Mouse (Mus musculus) v-Abl transformed pro-B cells (cell line): ENCODE measurements at regions not wholly inside any gene's neighbourhood (a gene's known extent, or its start where the extent isn't known, plus 50 kb on each side); places are given as distances from the start of the nearest gene placed in this dataset.

Source experiments
- in situ Hi-C, 2 experiments: fragments of 400-800 bp; cut with MboI; formaldehyde crosslinking; loops; one replicate each; pipeline ENCODE4 v1.15.1; 2025; ENCODE audit not compliant: unreplicated experiment in 2 of 2

DNA sequence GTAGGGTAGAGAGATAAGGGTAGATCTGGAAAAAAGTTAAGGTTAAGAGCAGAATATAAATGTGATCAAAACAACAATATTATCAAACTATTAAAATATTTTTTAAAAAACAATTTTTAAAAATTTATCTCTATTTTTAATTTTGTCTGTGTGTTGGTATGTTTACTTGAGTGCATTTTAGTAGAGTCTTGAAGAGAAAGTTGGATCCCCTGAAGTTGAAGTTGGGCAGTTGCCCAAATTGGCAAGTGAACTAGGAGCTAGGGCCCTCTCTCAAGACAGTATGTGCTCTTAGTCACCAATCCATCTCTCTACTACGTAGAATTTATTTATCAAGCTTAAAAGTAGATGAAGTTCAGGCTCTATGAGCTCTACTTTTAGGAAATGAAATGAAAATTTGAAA, 59.9 kb downstream of the Adamts1 start:
- in situ Hi-C loops: no loop called here

DNA sequence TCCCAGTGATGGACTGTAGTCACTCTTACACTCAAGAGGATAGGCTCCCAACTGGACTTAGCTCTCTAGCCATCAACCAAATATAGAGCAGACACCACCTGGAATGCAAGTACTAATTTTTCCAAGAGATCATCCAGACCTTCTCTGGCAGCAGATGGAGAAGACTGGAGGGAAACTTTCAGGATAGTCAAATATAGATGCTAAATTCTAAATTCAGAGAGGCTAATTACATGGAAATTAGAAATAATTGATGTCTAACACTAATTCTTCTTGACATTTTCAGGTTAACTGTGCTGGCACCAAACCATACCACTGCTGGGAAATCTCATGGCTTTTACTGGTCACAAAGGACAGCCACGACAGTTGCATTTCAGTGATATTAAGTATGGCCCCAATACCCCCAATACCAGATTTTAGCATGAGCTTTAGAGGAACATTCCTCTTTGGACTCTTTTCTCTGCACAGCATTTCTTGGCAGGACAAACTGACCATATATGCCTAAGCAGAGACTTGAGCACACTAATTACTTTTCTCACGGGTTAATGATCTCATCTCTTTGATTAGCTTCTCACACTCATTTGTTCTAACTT, 64.2 kb downstream of the Adamts1 start:
- in situ Hi-C loops: no loop called here

DNA sequence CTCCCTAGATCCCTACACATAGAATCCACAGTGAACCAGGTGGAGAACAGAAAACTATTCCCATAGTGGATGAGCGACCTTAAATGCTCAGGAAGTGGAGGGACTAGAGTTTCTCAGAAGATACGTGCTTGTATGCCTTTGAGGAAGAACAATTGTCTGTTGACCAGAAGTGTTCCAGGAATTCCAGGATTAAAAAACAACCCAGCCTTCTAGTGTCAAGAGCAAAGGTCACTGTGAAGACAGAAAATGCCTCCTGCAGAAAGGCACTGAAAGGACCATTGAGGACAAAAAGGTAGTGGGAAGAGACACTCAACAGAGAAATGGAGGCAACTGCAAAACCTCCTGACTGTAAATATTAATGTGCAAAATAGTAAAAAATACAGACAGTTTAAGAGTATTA, 74.9 kb downstream of the Adamts1 start:
- in situ Hi-C loops: no loop called here

DNA sequence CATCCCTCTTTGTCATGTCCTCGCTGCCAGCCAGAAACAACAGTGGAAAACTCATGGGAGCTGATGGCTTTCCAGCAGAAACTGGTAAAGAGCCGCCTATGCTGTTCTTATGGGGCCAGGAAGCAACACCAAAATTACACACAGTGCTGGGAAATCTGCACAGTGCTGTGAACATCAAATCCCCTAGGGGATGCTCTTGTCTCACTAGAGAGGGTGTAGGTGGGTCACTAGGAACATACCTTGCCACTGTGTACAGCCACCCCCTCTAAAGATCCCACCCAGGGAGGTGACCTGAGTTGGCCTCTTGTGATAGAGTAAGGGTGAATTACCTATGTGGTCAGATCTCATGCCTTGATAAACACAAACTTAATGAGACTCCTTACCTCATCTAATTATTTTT, 80.9 kb downstream of the Adamts1 start:
- in situ Hi-C loops: no loop called here

DNA sequence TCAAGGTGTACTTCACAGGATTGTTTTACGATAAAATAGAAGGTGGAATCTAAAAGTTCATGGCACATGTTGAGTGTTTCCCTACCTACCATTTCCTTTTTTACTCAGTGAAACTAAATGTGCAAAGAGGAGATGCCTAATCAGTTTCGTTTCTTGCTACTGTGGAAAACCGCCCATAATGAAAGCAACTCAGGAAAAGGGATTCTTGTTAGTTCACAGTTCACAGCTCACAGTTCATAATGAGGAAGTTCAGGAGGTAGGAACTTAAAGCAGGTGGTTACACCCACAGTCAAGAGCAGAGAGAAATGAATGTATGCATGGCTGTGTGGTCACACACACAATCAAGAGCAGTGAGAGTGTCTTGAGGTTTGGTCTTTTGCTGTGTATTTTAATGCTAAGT, 90.6 kb downstream of the Adamts1 start:
- in situ Hi-C loops: no loop called here

DNA sequence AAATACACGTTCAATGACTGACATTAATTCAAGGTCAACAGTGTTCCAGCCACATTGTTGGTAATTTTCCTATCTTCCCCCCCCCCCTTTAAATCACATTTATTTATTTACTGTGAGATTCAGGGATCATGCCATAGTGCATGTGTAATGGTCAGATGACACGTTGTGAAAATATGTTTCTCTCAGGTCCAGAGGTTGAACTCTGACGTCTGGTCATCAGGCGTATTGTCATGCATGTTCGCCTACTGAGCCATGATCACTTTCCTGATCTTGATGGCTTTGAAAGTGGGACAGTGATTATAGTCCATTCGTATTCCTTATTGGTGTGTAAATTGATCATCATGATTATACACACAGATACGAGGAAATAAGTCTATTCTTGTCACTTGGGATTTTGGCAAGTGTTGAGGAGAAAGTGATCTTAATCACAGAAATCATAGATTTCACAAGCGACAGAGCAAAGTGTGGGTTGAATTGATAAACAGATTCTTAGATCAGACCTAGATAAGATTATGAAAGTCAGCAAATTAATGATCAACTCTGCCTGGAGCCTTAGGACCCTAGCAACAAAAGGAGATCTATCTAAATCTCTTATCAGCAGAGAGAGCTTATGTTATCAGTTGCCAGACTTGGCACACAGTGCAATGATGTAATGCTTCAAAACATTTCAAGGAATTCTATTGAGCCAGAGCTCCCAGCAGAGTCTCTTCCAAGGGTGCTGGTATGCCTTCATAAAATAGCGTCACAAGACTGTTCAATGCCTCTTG, 98.5 kb downstream of the Adamts1 start:
- in situ Hi-C loops: no loop called here

DNA sequence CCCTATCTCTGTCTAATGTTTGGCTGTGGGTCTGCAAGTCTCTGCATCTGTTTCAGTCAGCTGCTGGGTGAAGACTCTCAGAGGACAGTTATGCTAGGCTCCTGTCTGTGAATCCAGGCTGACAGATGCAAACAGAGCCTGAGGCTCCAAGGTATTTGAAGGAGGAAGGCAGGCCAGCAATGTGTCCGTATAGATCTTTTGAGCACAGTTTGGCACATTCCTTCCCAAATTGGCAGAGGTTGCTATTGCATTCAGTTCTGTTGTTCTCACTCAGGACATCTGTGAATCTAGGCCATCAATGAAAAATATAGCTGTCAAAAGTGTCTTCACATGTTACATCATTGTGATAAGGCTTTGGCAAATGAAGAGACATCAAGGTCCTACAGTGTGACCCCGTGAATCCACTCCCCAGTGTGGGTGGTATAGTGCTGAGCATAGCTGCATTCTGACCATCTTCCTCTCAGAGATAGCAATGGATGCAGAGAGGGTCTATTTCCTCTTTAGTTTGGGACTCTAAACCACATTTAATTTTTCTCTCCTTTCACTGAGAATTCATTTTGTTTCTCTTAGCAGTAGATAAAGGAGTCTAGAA, 99.9 kb downstream of the Adamts1 start:
- in situ Hi-C loops: no loop called here

DNA sequence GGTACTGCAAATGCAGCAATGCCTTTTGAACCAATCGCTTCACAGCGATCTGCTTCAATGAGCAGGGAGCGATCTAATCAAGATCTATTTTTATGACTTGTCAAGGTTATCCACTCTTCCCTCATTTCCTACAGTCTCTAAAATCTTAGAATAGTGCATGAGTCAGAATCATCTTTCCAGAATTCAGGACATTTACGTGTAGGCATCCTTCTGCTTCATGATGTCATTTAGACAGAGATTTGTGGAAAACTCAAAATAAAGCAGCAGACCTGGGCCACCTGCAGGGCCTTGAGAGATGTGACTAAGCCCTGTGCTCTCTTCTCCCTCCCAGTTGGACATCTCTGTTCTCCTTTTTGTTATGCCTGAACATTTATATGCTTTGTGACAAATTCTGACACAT, 103.6 kb downstream of the Adamts1 start:
- in situ Hi-C loops: no loop called here

DNA sequence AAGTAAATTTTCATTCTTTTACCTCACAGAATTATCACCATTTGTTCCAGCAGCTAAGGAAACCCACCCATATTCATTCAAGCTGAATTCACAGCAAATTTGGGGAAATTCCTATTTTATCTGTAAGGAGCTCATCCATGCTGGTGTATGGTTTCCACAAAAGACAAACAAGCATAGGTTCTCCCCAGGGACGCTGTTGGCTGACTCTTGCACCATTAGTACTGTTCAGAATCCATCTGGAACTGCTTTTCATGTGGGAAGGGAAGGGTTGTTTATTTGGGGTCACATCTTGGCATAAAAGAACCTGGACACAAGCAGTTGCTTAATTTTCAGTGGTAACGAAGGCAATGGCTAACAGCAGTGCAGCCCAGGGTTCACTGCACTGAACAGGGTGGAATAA, 120.2 kb downstream of the Adamts1 start:
- in situ Hi-C loops: loop anchor here in 1 of 2 experiments (5.0 kb wide), 1 partner anchor 1155 kb away; no protein-coding TSS in a partner anchor

DNA sequence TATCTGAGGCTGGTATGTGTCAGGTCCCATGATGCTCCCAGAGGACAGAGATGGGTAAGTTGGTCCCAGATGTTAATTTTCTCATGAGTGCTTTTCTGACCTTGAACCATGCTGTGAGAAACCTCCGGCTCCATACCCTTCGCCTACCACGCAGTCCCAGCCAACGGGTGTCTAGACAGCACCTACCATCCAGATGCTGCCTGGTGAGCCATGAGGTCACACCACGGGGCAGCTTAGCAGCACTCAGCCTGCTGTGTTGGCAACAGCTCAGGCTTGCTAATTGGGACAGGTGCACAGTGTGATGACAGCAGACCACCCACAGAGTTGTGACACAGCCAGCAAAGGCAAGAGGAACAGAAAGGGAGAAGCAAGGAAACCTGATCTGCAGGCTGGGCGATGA, 122.6 kb downstream of the Adamts1 start:
- in situ Hi-C loops: loop anchor here in 1 of 2 experiments (5.0 kb wide), 1 partner anchor 1153 kb away; no protein-coding TSS in a partner anchor

DNA sequence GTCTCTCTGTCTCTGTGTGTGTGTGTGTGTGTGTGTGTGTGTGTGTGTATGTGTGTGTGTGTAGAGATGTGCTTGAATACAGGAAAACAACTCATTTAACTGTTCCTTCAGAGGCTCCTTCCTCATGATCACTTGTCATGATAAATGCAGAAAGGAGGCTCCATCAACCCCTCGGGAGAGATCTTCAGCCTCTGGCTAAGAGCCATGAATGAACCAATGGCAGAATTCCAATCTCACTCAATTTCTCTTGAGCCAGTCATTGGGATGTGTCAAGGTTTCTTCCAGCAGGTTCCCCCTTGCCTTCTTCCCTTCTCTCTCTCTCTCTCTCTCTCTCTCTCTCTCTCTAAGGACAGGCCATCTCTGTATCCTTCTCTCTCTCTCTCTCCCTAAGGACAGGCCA, 124.1 kb downstream of the Adamts1 start:
- in situ Hi-C loops: loop anchor here (5.0 to 10.0 kb wide), 2 partner anchors 944 to 1151 kb away; partner anchors contain the start of gene Mrpl39 (in 1 of the 2)

DNA sequence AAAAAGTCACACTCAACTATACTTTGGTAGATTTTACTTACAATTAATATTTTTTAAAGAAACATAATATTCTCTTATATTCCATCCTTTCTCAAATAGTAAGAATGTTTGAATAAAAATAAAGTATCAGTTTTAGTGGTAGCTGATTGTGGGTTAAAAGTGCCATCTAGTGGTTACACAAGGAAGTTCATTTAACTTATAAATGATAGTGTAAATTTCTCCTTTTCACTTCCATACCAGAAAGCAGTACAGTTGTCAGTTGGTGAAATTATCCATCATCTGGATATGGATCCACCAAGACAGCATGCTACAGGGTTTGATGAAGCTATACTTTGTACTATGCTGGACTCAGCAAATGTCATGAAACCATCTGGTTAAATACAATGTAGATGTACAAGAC, 124.7 kb downstream of the Adamts1 start:
- in situ Hi-C loops: loop anchor here (5.0 to 10.0 kb wide), 2 partner anchors 943 to 1151 kb away; partner anchors contain the start of gene Mrpl39 (in 1 of the 2)

DNA sequence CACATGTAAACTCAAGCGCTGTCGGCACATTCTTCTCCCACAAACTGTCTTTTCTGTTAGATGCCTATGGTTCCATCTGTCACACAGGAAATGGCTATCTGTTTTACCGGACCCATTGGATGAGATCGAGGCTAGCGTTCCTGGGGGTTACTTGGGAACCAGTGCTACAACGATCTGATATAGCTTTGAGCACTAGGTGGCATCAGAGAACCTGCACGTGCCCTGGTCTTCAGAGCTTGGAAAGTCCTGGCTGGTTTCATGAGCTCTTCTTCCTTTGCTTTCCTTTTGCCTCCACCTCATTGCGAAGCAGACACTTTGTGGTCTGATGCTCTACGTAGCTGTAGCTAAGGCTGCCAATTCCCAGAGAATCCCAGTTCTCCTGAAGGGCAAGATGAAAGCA, 123.8 kb upstream of the Cyyr1 start:
- in situ Hi-C loops: loop anchor here (5.0 to 10.0 kb wide), 2 partner anchors 942 to 1150 kb away; partner anchors contain the start of gene Mrpl39 (in 1 of the 2)

DNA sequence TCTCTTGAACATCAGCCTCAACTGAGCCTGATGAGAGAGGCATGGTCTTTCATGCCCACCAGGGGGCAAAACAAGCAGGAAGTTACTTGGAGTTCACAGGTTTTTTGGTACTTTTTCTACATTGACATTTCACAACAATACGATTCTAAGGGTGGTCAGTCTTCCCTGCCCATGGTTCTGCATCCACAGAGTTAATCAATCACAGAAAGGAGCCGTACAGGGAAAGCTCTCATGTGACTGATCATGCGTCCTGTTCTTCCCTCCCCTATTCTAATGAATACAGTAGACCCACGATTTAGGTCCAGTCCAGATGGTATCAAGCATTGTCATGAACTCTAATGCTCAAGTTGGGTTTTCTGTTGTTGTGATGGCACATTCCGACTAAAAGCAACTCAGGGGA, 115.6 kb upstream of the Cyyr1 start:
- in situ Hi-C loops: no loop called here

DNA sequence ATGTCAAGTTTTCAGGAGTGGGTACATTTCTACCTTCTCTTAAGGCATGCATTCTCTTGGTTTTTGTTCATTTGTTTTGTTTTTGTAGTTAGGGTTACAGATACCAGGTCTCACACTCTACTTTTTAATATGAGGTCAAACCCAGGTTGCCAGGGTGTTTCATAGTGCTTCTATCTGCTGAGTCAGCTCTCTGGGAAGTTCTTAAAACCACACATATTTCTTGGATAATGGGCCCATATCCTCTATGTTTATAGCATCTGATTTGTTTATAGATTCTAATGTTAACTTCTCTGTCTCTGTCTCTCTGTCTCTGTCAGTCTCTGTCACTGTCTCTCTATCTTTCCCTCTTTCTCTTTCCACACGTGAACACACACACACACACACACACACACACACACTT, 114.6 kb upstream of the Cyyr1 start:
- in situ Hi-C loops: no loop called here

DNA sequence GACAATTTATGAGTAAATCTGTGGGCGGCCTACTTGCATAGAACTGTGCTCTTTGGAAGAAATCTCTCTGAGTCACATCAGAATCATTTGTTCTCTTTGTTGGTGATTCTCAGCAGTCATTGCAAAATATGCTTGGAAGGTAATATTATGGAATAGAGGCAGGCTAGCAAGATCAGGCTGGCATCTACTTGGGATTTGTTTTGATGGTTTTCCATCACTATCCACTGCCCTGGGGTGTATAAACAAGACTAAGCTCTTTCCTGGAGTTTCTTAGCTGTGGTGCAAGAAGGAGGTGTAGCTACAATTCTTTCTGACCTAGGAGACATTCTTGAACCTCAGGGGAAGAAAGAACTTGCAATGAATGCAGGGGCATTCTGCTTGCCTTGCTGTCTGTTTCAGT, 96.3 kb upstream of the Cyyr1 start:
- in situ Hi-C loops: no loop called here

DNA sequence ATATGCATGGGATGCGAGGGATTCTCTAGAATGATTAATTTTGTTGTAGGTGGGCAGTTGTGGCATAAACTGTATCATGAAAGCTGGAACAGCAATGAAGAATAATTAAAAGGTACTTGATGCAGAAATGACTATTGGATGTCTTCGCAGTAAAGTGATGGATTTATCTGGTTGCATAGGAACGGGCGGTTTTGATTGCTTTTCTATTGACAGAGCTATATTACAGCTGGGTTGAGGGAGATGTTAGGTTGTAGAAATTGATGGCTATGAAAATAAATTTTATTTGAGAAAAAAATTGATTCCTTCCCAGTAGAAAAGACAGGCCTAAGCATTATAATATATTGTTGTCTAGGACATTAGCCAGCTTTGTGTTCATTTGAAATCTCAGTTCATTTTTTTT, 87.8 kb upstream of the Cyyr1 start:
- in situ Hi-C loops: no loop called here

DNA sequence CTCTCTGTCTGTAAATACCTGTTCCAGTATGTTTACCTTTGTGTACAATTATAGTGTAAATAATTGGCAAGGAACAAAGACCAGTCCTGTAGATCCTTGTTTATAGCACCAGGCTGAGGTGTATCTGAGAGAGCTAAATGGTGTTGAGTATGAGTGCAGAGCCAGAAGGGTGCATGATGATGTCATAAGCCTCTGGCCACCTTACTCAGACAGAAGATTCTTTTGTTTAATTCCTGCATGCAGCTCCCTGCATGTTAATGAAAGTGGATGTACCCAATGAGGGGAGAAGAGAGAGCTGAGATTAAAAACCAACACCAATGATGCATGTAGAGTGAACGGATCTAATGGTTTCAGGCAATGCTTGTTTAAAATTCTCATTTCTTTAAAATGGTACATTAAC, 83.9 kb upstream of the Cyyr1 start:
- in situ Hi-C loops: no loop called here

DNA sequence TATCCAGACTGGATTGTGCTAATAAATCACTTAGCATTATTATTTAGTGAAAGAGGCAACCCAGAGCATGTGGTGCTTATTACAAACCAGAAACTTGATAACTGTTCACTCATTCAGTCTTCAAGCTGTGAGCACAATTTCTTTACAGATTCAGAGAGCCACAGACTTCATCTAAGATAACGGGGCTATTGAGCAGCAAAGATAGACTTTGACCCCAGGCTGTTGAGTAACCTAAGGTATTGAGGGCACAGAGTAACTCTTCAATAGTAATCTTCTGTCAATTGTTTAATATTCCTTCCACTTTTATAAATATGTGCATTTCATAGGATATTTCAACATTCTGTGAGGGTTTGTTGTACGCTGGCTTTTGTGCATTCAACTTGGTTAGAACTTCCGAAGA, 76.5 kb upstream of the Cyyr1 start:
- in situ Hi-C loops: no loop called here

DNA sequence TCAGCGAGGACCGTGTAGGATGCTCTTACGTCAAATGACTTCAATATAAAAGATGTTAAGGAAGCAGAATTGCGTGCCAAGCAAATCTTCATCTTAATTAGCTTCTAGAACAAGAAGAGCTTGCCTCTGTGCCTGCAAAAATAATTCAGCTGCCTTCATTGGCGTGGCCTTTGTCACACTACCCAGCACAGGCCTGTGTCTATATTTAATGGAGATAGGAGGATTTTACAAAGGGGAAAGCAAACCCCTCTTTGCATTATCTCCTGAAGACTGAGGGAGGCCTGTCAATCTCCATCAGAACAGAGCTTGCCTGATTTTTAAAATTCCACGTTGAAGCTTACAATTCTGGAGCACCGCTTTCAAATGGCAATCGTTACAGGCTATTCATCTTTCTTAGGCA, 71.3 kb upstream of the Cyyr1 start:
- in situ Hi-C loops: no loop called here

DNA sequence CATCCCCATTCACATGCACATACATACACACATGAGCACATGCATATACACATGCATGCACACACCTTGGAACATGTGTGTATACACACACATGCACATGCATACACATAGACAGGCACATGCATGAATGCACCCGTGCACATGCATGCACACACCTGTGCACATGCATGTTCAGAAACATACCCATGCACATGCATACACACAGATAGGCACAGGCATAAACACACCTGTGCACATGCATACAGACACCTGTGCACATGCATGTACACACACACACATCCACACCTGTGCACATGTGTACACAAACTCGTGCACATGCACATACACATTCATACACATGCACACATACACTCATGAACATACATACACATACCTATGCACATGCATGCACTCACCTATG, 50.9 kb upstream of the Cyyr1 start:
- in situ Hi-C loops: no loop called here
